Mouse (Mus musculus) spleen, adult 2 months (tissue): ENCODE measurements around the gene Gm20388.

Experiments
- CTCF ChIP-seq: fragments of 200-500 bp; IDR thresholded peaks from 2 replicates; pipeline ENCODE4 v1.5.1; 2011; ENCODE audit warnings: mild to moderate bottlenecking, inconsistent platforms; ENCODE audit not compliant: insufficient read depth, insufficient read length, insufficient replicate concordance; ENCODE audit errors: extremely low read depth
- POLR2A ChIP-seq: fragments of 200-500 bp; IDR thresholded peaks from 2 replicates; pipeline ENCODE4 v1.6.1; 2011; ENCODE audit warnings: low read depth, low read length, inconsistent platforms

- TF ChIP-seq CTCF, result no peak
- TF ChIP-seq POLR2A, result no peak
Measured at GRCm38 (mm10) chr8:121999211-121999610, 2088.6 kb downstream of the Gm20388 start.
